Mouse (Mus musculus): ENCODE measurements at regions not wholly inside any gene's neighbourhood (a gene's known extent, or its start where the extent isn't known, plus 50 kb on each side); places are given as distances from the start of the nearest gene placed in this dataset.

DNA sequence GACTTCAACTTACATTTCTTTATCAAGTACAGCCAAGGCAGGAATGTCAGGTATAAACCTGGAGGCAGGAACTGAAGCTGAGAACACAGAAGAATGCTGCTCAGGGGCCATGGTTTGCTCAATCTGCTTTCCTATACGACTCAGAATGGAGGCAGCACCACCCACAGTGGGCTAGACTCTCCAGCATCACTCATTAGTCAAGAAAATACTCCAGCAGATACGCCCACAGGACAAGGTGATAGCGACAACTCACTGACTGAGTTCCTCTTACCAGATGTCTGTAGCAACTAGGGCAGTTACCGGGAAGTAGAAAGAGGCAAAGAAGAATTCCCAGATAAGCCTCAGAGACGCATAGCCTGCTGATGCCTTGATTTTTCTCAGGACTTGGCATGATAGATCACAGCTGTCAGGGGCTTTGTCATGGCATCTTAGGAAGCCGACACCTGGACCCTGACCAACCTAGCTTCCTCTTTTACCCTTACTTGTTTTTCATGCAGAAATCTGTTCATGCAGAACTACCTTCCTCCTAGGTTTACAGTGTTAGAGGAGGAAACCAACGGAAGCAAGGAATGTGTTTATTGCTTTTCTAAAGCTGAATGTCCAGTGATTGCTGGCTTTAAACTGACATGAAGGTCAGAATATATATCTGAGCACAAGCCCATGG lies 110.7 kb upstream of the Sp4 start:
- Histone ChIP-seq H3K27me3 (ENCODE audit: control insufficient read depth, insufficient read depth, low read length) (no peaks in the 10 kb centered on the region), H3K4me3 (ENCODE audit: low read depth, low read length) (no peak overlapping the region), H3K4me1 (ENCODE audit: control insufficient read depth, insufficient read depth, insufficient read length, low read length) (no peaks in the 10 kb centered on the region), H3K36me3 (ENCODE audit: control insufficient read depth, insufficient read depth, low read length) (no peaks in the 10 kb centered on the region), H3K27ac (ENCODE audit: insufficient read depth, low read depth, low read length) (no peak overlapping the region)
- 26% methylated on average over 7 of the region's 7 CpGs for WGBS
- TF ChIP-seq CTCF (IDR thresholded peaks at IDR 0.05; ENCODE audit: extremely low read depth, insufficient read length, insufficient replicate concordance, low read depth, low read length) = no peak
- no peak for TF ChIP-seq POLR2A (IDR thresholded peaks at IDR 0.05; ENCODE audit: low read depth, low read length)

- Histone ChIP-seq H3K4me3 (ENCODE audit: low read depth, low read length) (no peak overlapping the region), H3K4me1 (ENCODE audit: control insufficient read depth, insufficient read depth, insufficient read length, low read length) (no peaks in the 10 kb centered on the region), H3K27me3 (ENCODE audit: control insufficient read depth, insufficient read depth, low read length) (no peaks in the 10 kb centered on the region), H3K36me3 (ENCODE audit: control insufficient read depth, insufficient read depth, low read length) (no peaks in the 10 kb centered on the region), H3K27ac (ENCODE audit: insufficient read depth, low read depth, low read length) (no peak overlapping the region)
- no peak for TF ChIP-seq POLR2A (IDR thresholded peaks at IDR 0.05; ENCODE audit: low read depth, low read length)
Measured at GRCm38 (mm10) chr12:118410917-118411316, 109.7 kb upstream of the Sp4 start.

- H3K27me3 ChIP-seq (ENCODE audit: control insufficient read depth, insufficient read depth, low read length) = no peaks in the 10 kb centered on the region
- H3K4me1 ChIP-seq (ENCODE audit: control insufficient read depth, insufficient read depth, insufficient read length, low read length) = peaks cover 3% of the 10 kb centered on the region; the same call in 1 of the 2 replicates
Measured at GRCm38 (mm10) chr12:118405135-118405534, 103.9 kb upstream of the Sp4 start.

GRCm38 (mm10) chr12:118404171-118404570 lies 102.9 kb upstream of the Sp4 start:
- peaks cover 3% of the 10 kb centered on the region; the same call in 1 of the 2 replicates for H3K4me1 ChIP-seq (ENCODE audit: control insufficient read depth, insufficient read depth, insufficient read length, low read length)
- H3K36me3 ChIP-seq (ENCODE audit: control insufficient read depth, insufficient read depth, low read length) = no peaks in the 10 kb centered on the region
- TF ChIP-seq CTCF (IDR thresholded peaks at IDR 0.05; ENCODE audit: extremely low read depth, insufficient read length, insufficient replicate concordance, low read depth, low read length) (no peak), POLR2A (IDR thresholded peaks at IDR 0.05; ENCODE audit: low read depth, low read length) (no peak)
- no peak overlapping the region for H3K27ac ChIP-seq (ENCODE audit: insufficient read depth, low read depth, low read length)
- H3K27me3 ChIP-seq (ENCODE audit: control insufficient read depth, insufficient read depth, low read length) = no peaks in the 10 kb centered on the region
- WGBS = 70% methylated on average over 5 of the region's 5 CpGs
- no peak overlapping the region for H3K4me3 ChIP-seq (ENCODE audit: low read depth, low read length)

More at GRCm38 (mm10) chr12:118405135-118405534, 103.9 kb upstream of the Sp4 start:
- Histone ChIP-seq H3K27ac (ENCODE audit: insufficient read depth, low read depth, low read length) (no peak overlapping the region), H3K4me3 (ENCODE audit: low read depth, low read length) (no peak overlapping the region), H3K36me3 (ENCODE audit: control insufficient read depth, insufficient read depth, low read length) (no peaks in the 10 kb centered on the region)
- TF ChIP-seq CTCF (IDR thresholded peaks at IDR 0.05; ENCODE audit: extremely low read depth, insufficient read length, insufficient replicate concordance, low read depth, low read length) (no peak), POLR2A (IDR thresholded peaks at IDR 0.05; ENCODE audit: low read depth, low read length) (no peak)

DNA sequence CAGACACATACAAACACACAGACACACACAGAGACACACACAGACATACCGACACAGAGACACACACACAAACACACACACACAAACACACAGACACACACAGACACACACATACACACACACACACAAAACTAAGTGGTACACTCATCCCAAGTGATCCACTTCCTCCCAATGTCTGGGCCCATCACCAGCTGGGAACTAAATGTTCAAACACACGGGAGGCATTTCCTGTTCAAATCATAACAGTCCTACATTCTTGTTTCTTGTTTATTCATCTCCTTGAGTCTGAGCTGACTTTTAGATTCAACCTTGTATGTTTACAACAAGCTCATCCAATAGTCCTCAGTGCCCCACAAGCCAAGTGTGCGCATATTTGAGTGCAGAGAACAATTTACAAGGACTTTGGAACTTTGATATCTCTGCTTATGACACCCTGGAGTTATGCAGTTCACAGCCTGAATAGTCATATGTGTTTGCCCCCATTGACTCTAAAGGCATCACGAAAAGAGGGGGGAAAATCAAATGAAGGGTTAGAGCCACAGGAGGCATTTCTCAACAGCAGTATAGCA lies 102.4 kb upstream of the Sp4 start:
- 31% methylated on average over 4 of the region's 4 CpGs for WGBS

DNA sequence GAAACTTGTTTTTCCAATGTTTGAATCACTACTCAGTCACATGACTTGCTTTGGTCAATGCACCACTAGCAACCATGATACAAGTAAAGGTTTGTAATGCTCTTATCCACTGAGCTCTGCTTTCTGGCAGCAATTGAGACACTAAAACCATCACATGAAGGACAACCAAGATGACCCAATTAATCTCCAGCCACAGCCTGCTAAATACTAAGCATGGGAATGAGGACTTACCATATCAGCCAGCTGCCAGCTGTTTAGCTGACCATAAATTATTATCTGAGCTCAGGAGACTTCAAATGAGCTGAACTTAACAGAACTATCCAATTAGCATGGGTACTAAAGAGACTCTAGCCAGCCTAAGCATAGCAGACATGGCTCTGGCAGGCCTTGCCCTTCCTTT lies 100.1 kb upstream of the Sp4 start:
- Histone ChIP-seq H3K27me3 (ENCODE audit: control insufficient read depth, insufficient read depth, low read length) (no peaks in the 10 kb centered on the region), H3K36me3 (ENCODE audit: control insufficient read depth, insufficient read depth, low read length) (no peaks in the 10 kb centered on the region), H3K27ac (ENCODE audit: insufficient read depth, low read depth, low read length) (no peak overlapping the region), H3K4me3 (ENCODE audit: low read depth, low read length) (no peak overlapping the region), H3K4me1 (ENCODE audit: control insufficient read depth, insufficient read depth, insufficient read length, low read length) (peaks cover 3% of the 10 kb centered on the region; the same call in 1 of the 2 replicates)
- TF ChIP-seq POLR2A (IDR thresholded peaks at IDR 0.05; ENCODE audit: low read depth, low read length) (no peak), CTCF (IDR thresholded peaks at IDR 0.05; ENCODE audit: extremely low read depth, insufficient read length, insufficient replicate concordance, low read depth, low read length) (no peak)

More for the DNA sequence above, 102.4 kb upstream of the Sp4 start:
- Histone ChIP-seq H3K4me1 (ENCODE audit: control insufficient read depth, insufficient read depth, insufficient read length, low read length) (peaks cover 3% of the 10 kb centered on the region; the same call in 1 of the 2 replicates), H3K27ac (ENCODE audit: insufficient read depth, low read depth, low read length) (no peak overlapping the region), H3K27me3 (ENCODE audit: control insufficient read depth, insufficient read depth, low read length) (no peaks in the 10 kb centered on the region), H3K4me3 (ENCODE audit: low read depth, low read length) (no peak overlapping the region), H3K36me3 (ENCODE audit: control insufficient read depth, insufficient read depth, low read length) (no peaks in the 10 kb centered on the region)
- TF ChIP-seq CTCF (IDR thresholded peaks at IDR 0.05; ENCODE audit: extremely low read depth, insufficient read length, insufficient replicate concordance, low read depth, low read length) (no peak), POLR2A (IDR thresholded peaks at IDR 0.05; ENCODE audit: low read depth, low read length) (no peak)

- Histone ChIP-seq H3K27me3 (ENCODE audit: control insufficient read depth, insufficient read depth, low read length) (no peaks in the 10 kb centered on the region), H3K4me3 (ENCODE audit: low read depth, low read length) (no peak overlapping the region), H3K27ac (ENCODE audit: insufficient read depth, low read depth, low read length) (no peak overlapping the region), H3K4me1 (ENCODE audit: control insufficient read depth, insufficient read depth, insufficient read length, low read length) (no peaks in the 10 kb centered on the region), H3K36me3 (ENCODE audit: control insufficient read depth, insufficient read depth, low read length) (no peaks in the 10 kb centered on the region)
- TF ChIP-seq POLR2A (IDR thresholded peaks at IDR 0.05; ENCODE audit: low read depth, low read length) = no peak
- no peak for TF ChIP-seq CTCF (IDR thresholded peaks at IDR 0.05; ENCODE audit: extremely low read depth, insufficient read length, insufficient replicate concordance, low read depth, low read length)
Measured at GRCm38 (mm10) chr12:118391654-118392053, 90.4 kb upstream of the Sp4 start.
